Mouse (Mus musculus) midbrain, embryonic 12.5 days (tissue): ENCODE measurements around the gene Ager. TPM values are rescaled to one million over a fixed set of nuclear protein-coding genes. Genes with fewer than 3 reads are reported as not detected.

Source experiments
- ATAC-seq: fragments of 200-750 bp; cut with Nextera tagmentation; 2 replicates; pipeline ENCODE4 v1.8.0; 2017; ENCODE audit warnings: low read depth, moderate TSS enrichment, moderate library complexity; ENCODE audit not compliant: low FRiP score
- H3K27ac ChIP-seq: fragments of 300-500 bp; sonication (generic); replicated peaks from 2 replicates; pipeline ENCODE4 v1.5.1; 2016; ENCODE audit warnings: mild to moderate bottlenecking
- H3K27me3 ChIP-seq: fragments of 300-500 bp; sonication (generic); 2 replicates; pipeline ENCODE4 v1.6.1; 2016; ENCODE audit warnings: mild to moderate bottlenecking
- H3K36me3 ChIP-seq: fragments of 300-500 bp; sonication (generic); 2 replicates; pipeline ENCODE4 v1.6.1; 2016
- H3K4me1 ChIP-seq: fragments of 300-500 bp; sonication (generic); 2 replicates; pipeline ENCODE4 v1.6.1; 2016
- H3K4me2 ChIP-seq: fragments of 300-500 bp; sonication (generic); replicated peaks from 2 replicates; pipeline ENCODE4 v1.6.1; 2016; ENCODE audit warnings: mild to moderate bottlenecking, moderate library complexity
- H3K4me3 ChIP-seq: fragments of 300-500 bp; sonication (generic); 2 replicates; pipeline ENCODE4 v1.5.1; 2016; ENCODE audit warnings: mild to moderate bottlenecking
- H3K9ac ChIP-seq: fragments of 300-500 bp; sonication (generic); replicated peaks from 2 replicates; pipeline ENCODE4 v1.6.1; 2016; ENCODE audit warnings: mild to moderate bottlenecking, moderate library complexity
- H3K9me3 ChIP-seq: fragments of 300-500 bp; sonication (generic); 2 replicates; pipeline ENCODE4 v1.6.1; 2016; ENCODE audit warnings: mild to moderate bottlenecking
- WGBS: fragments of 180-500 bp; shearing (Covaris S2); methylation state at CpG from one replicate; pipeline ENCODE4 v1.1.7; 2016; 5-methylcytosine and 5-hydroxymethylcytosine counted together
- polyA plus RNA-seq: library from polyadenylated mRNA; unstranded; fragments of >200 nt; fragmentation: Nextera tagmentation; extraction: Ambion mirVana; gene quantifications from 2 replicates; pipeline ENCODE4 v1.2.1, GENCODE M21; 2016

Ager gene
- 2.2 and 2.3 TPM in 2 replicates for polyA plus RNA-seq

- no peaks in the 10 kb centered on the region for H3K9me3 ChIP-seq
- H3K36me3 ChIP-seq, result peaks cover 45% of the 10 kb centered on the region
- no peaks in the 10 kb centered on the region for H3K27me3 ChIP-seq
- no peak within 1 kb of the TSS for H3K4me2 ChIP-seq
- peak within 1 kb of the TSS; percentile 39 for H3K27ac ChIP-seq
- no peak within 1 kb of the TSS for H3K4me3 ChIP-seq
- H3K9ac ChIP-seq, result peak within 1 kb of the TSS; percentile 34
- ATAC-seq, result no peak
- H3K4me1 ChIP-seq, result peaks cover 56% of the 10 kb centered on the region
- 21% methylated on average over 5 of the region's 6 CpGs for WGBS
Observed at GRCm38 (mm10) chr17:34597566-34598095, at the start of gene Ager. Ager (plus strand) TSS chr17:34597862.

GRCm38 (mm10) chr17:34549156-34549555 lies 48.5 kb upstream of the Ager start:
- WGBS, result 97% methylated on average over 3 of the region's 3 CpGs
- H3K4me3 ChIP-seq, result no peak overlapping the region
- ATAC-seq, result no peak
- no peaks in the 10 kb centered on the region for H3K36me3 ChIP-seq
- H3K27ac ChIP-seq, result no peak overlapping the region
- H3K4me2 ChIP-seq, result no peak overlapping the region
- H3K4me1 ChIP-seq, result no peaks in the 10 kb centered on the region
- H3K9me3 ChIP-seq, result no peaks in the 10 kb centered on the region
- H3K9ac ChIP-seq, result no peak overlapping the region
- H3K27me3 ChIP-seq, result 0 out of 2 replicates have a peak, but pooled peaks cover 4% of the 10 kb centered on the region

- no peak for ATAC-seq
- H3K36me3 ChIP-seq, result no peaks in the 10 kb centered on the region
- 0 out of 2 replicates have a peak, but pooled peaks cover 4% of the 10 kb centered on the region for H3K27me3 ChIP-seq
- no peaks in the 10 kb centered on the region for H3K4me1 ChIP-seq
- H3K9me3 ChIP-seq, result no peaks in the 10 kb centered on the region
- 82% methylated on average over 2 of the region's 2 CpGs for WGBS
- H3K9ac ChIP-seq, result no peak overlapping the region
- H3K4me2 ChIP-seq, result no peak overlapping the region
- no peak overlapping the region for H3K4me3 ChIP-seq
- no peak overlapping the region for H3K27ac ChIP-seq
Observed at GRCm38 (mm10) chr17:34549843-34550242, 47.8 kb upstream of the Ager start.

DNA sequence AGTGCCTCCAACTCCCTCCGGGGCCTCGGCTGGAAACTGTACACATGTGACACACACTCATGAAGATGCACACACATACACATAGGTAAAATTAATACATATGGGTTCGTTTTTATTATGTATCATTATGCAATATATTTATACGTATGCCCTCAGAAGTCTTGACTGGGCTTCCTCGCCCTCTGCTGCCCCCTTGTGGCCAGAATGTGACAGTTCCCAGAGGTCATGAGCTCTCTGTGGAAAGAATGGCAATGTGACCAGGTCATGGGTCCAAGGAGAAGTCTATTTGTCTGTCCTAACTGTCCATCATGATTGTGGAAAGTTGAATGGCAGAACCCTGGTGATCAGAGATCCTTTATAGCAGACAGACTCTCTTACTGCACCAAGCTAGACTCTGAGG lies 42.2 kb upstream of the Ager start:
- no peaks in the 10 kb centered on the region for H3K4me1 ChIP-seq
- H3K36me3 ChIP-seq, result no peaks in the 10 kb centered on the region
- H3K9ac ChIP-seq, result no peak overlapping the region
- no peak overlapping the region for H3K4me2 ChIP-seq
- peaks cover 7% of the 10 kb centered on the region; the same call in 1 of the 2 replicates for H3K27me3 ChIP-seq
- ATAC-seq, result no peak
- H3K27ac ChIP-seq, result no peak overlapping the region
- 25% methylated on average over 5 of the region's 5 CpGs for WGBS
- H3K9me3 ChIP-seq, result no peaks in the 10 kb centered on the region
- no peak overlapping the region for H3K4me3 ChIP-seq

GRCm38 (mm10) chr17:34556406-34556805 lies 41.3 kb upstream of the Ager start:
- H3K4me1 ChIP-seq, result no peaks in the 10 kb centered on the region
- ATAC-seq, result no peak
- H3K27me3 ChIP-seq, result peaks cover 7% of the 10 kb centered on the region; the same call in 1 of the 2 replicates
- WGBS, result 82% methylated on average over 8 of the region's 8 CpGs
- no peaks in the 10 kb centered on the region for H3K36me3 ChIP-seq
- H3K27ac ChIP-seq, result no peak overlapping the region
- H3K9me3 ChIP-seq, result no peaks in the 10 kb centered on the region
- no peak overlapping the region for H3K9ac ChIP-seq
- H3K4me3 ChIP-seq, result no peak overlapping the region
- H3K4me2 ChIP-seq, result no peak overlapping the region

DNA sequence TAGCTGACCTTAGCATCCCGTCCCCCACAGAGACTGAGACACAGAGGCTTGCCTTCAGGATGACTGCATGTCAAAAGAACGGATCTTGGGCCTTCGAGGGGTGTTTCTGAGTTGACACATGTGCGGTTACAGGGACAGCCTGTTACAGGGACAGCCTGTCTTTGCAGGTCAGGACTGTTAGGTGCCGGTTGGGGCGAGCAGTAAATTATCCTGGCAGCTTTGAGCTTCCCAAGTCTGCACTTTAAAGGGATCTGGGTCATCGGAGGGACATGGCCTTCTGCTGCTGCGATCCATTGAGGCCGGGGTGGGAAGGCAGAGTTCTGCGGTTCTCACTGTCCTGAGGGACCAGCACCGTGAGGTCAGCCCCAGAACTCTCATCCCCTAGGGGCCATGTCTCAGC lies 40.3 kb upstream of the Ager start:
- Histone ChIP-seq H3K9me3 (no peaks in the 10 kb centered on the region), H3K9ac (no peak overlapping the region), H3K4me3 (no peak overlapping the region), H3K27me3 (peaks cover 3% of the 10 kb centered on the region; the same call in 1 of the 2 replicates), H3K36me3 (no peaks in the 10 kb centered on the region), H3K4me2 (no peak overlapping the region), H3K4me1 (no peaks in the 10 kb centered on the region), H3K27ac (no peak overlapping the region)
- 77% methylated on average over 11 of the region's 11 CpGs for WGBS
- ATAC-seq, result no peak

DNA sequence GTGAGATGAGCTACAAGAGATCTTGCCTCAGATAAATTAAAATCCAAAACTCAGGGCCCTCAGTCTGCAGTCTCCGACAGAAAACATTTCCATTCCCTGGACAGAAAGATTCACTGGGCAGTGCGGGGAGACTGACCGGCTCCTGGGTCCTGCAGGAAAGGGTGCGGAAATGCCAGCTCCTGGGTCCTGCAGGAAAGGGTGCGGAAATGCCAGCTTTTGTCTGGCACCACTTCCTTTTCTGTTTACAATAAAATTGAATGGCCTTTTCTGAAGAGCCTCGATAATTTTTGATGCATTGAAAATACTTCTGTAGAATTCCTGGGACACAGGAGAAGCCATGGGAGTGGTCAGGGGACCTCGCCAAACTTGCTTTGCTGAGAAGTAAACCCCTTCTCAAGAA lies 38.5 kb upstream of the Ager start:
- no peak overlapping the region for H3K4me2 ChIP-seq
- H3K9me3 ChIP-seq, result no peaks in the 10 kb centered on the region
- peaks cover 3% of the 10 kb centered on the region; the same call in 1 of the 2 replicates for H3K27me3 ChIP-seq
- peaks cover 3% of the 10 kb centered on the region; the same call in 1 of the 2 replicates for H3K4me1 ChIP-seq
- H3K36me3 ChIP-seq, result no peaks in the 10 kb centered on the region
- WGBS, result 92% methylated on average over 7 of the region's 7 CpGs
- H3K4me3 ChIP-seq, result no peak overlapping the region
- H3K9ac ChIP-seq, result no peak overlapping the region
- ATAC-seq, result no peak
- H3K27ac ChIP-seq, result no peak overlapping the region

DNA sequence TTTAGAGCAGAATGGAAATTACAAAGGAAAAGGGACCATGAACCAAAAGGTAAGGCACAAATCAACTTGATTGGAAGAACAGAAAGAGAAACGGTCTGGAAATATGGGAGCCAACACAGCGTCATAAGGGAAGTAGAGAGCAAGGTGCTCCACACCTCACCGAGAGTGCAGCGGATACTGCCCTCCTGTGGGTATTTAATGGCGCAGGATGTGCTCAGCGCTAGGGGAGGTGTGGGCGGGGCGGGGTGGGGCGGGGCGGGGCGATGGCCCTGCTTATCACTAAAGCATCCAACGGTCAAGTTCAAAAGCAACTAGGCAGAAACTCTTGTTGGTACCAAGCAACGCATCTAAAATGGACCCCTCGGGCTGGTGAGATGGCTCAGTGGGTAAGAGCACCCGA lies 37.8 kb upstream of the Ager start:
- Histone ChIP-seq H3K36me3 (no peaks in the 10 kb centered on the region), H3K27ac (no peak overlapping the region), H3K9ac (no peak overlapping the region), H3K27me3 (peaks cover 3% of the 10 kb centered on the region; the same call in 1 of the 2 replicates), H3K4me3 (no peak overlapping the region), H3K4me1 (peaks cover 5% of the 10 kb centered on the region; the same call in 1 of the 2 replicates), H3K4me2 (no peak overlapping the region), H3K9me3 (no peaks in the 10 kb centered on the region)
- 27% methylated on average over 15 of the region's 15 CpGs for WGBS
- ATAC-seq, result no peak

DNA sequence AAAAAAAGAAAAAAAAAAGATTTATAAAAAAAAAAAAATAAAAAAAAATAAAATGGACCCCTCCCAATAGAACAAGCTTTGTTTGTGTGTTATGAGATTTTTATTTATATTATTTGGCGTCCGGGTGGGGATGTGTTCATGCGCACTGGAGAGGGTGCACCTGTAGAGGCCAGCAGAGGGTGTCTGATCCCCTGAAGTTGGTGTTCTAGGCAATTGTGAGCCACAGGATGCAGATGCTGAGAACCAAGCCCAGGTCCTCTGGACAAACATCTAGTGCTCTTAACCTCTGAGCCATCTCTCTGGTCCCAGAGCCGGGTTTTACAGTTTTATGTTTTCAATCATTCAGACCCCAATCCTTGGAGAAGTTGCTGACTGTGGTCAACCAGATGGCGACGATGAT lies 37.2 kb upstream of the Ager start:
- Histone ChIP-seq H3K4me2 (no peak overlapping the region), H3K36me3 (no peaks in the 10 kb centered on the region), H3K27ac (no peak overlapping the region), H3K9ac (no peak overlapping the region), H3K27me3 (peaks cover 3% of the 10 kb centered on the region; the same call in 1 of the 2 replicates), H3K4me3 (no peak overlapping the region), H3K4me1 (peaks cover 5% of the 10 kb centered on the region; the same call in 1 of the 2 replicates), H3K9me3 (no peaks in the 10 kb centered on the region)
- 91% methylated on average over 6 of the region's 6 CpGs for WGBS
- no peak for ATAC-seq

- 43% methylated on average over 8 of the region's 8 CpGs for WGBS
- 0 out of 2 replicates have a peak overlapping the region, but pooled peaks have one; percentile 36 for H3K27ac ChIP-seq
- H3K9me3 ChIP-seq, result no peaks in the 10 kb centered on the region
- no peaks in the 10 kb centered on the region for H3K36me3 ChIP-seq
- H3K4me3 ChIP-seq, result no peak overlapping the region
- no peak for ATAC-seq
- H3K9ac ChIP-seq, result no peak overlapping the region
- H3K27me3 ChIP-seq, result peaks cover 10% of the 10 kb centered on the region
- H3K4me2 ChIP-seq, result no peak overlapping the region
- H3K4me1 ChIP-seq, result peaks cover 5% of the 10 kb centered on the region; the same call in 1 of the 2 replicates
Observed at GRCm38 (mm10) chr17:34561200-34561599, 36.5 kb upstream of the Ager start.

DNA sequence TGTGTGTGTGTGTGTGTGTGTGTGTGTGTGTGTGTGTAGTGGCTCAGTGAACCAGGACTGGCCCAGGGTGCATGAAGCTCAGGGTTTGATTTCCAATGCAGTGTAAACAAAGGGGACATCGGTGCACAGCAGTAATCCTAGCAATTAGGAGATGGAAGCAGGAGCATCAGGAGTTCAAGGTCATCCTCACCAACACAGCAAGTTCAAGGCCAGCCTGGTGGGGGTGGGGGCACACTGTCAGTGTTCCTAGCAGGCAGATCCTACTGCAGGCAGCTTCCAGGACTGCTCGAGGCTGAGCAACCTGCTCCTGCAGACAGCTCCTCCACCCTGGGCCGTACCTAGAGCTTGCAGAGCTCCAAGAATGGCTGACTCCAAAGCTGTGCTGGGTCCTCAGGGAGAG lies 35.1 kb upstream of the Ager start:
- Histone ChIP-seq H3K9ac (no peak overlapping the region), H3K4me3 (no peak overlapping the region), H3K4me2 (no peak overlapping the region), H3K4me1 (peaks cover 5% of the 10 kb centered on the region; the same call in 1 of the 2 replicates), H3K9me3 (no peaks in the 10 kb centered on the region), H3K36me3 (no peaks in the 10 kb centered on the region), H3K27me3 (peaks cover 9% of the 10 kb centered on the region; the same call in 1 of the 2 replicates), H3K27ac (no peak overlapping the region)
- 65% methylated on average over 3 of the region's 3 CpGs for WGBS
- ATAC-seq, result no peak

DNA sequence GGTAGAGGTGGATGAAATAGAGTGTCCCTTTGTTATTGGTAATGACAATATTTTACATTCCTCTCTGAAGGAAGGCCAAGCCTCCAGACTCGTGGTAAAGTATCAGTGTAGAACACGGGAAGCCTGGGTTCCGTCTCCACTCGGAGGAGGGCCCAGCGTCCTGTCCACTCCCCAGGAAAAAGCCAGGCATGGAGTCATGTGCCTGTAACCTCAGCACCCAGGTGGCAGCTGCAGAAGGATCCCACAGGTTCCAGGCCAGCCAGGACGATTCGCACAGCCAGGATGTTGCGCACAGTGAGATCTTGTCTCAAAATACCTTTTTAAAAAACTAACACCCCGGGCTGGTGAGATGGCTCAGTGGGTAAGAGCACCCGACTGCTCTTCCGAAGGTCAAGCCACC lies 34.3 kb upstream of the Ager start:
- peaks cover 9% of the 10 kb centered on the region; the same call in 1 of the 2 replicates for H3K27me3 ChIP-seq
- no peak overlapping the region for H3K4me2 ChIP-seq
- H3K9ac ChIP-seq, result no peak overlapping the region
- H3K4me3 ChIP-seq, result no peak overlapping the region
- no peak for ATAC-seq
- peaks cover 5% of the 10 kb centered on the region; the same call in 1 of the 2 replicates for H3K4me1 ChIP-seq
- no peaks in the 10 kb centered on the region for H3K36me3 ChIP-seq
- no peak overlapping the region for H3K27ac ChIP-seq
- no peaks in the 10 kb centered on the region for H3K9me3 ChIP-seq
- 75% methylated on average over 11 of the region's 11 CpGs for WGBS
